Mouse (Mus musculus) intestine, embryonic 15.5 days (tissue): ENCODE results near the gene Pdcd6. TPM values are rescaled to one million over a fixed set of nuclear protein-coding genes. Genes with fewer than 3 reads are reported as not detected.
A peak's percentile ranks its signal among the peaks of the same experiment; 100 is the strongest.

Experiments
- ATAC-seq: fragments of 200-750 bp; cut with Nextera tagmentation; 2 replicates; pipeline ENCODE4 v1.8.0; 2017; ENCODE audit warnings: moderate TSS enrichment, moderate library complexity
- H3K27ac ChIP-seq: fragments of 300-500 bp; sonication (generic); 2 replicates; pipeline ENCODE4 v1.5.1; 2015; ENCODE audit warnings: mild to moderate bottlenecking, inconsistent platforms
- H3K27me3 ChIP-seq: fragments of 300-500 bp; sonication (generic); replicated peaks from 2 replicates; pipeline ENCODE4 v1.6.1; 2015; ENCODE audit warnings: inconsistent platforms
- H3K36me3 ChIP-seq: fragments of 300-500 bp; sonication (generic); 2 replicates; pipeline ENCODE4 v1.6.1; 2015; ENCODE audit warnings: inconsistent platforms
- H3K4me1 ChIP-seq: fragments of 300-500 bp; sonication (generic); replicated peaks from 2 replicates; pipeline ENCODE4 v1.6.1; 2015; ENCODE audit warnings: inconsistent platforms
- H3K4me2 ChIP-seq: fragments of 300-500 bp; sonication (generic); replicated peaks from 2 replicates; pipeline ENCODE4 v1.6.1; 2015; ENCODE audit warnings: mild to moderate bottlenecking, inconsistent platforms
- H3K4me3 ChIP-seq: fragments of 300-500 bp; sonication (generic); replicated peaks from 2 replicates; pipeline ENCODE4 v1.5.1; 2015; ENCODE audit warnings: inconsistent platforms
- H3K9ac ChIP-seq: fragments of 300-500 bp; sonication (generic); 2 replicates; pipeline ENCODE4 v1.6.1; 2015; ENCODE audit warnings: inconsistent platforms
- H3K9me3 ChIP-seq: fragments of 300-500 bp; sonication (generic); 2 replicates; pipeline ENCODE4 v1.6.1; 2016; ENCODE audit warnings: inconsistent platforms
- WGBS: fragments of 180-500 bp; shearing (Covaris S2); methylation state at CpG from one replicate; pipeline ENCODE4 v1.1.7; 2015; 5-methylcytosine and 5-hydroxymethylcytosine counted together
- polyA plus RNA-seq: library from polyadenylated mRNA; unstranded; fragments of >200 nt; fragmentation: Nextera tagmentation; extraction: Ambion mirVana; gene quantifications from 2 replicates; pipeline ENCODE4 v1.2.1, GENCODE M21; 2015

Pdcd6 gene
- polyA plus RNA-seq, 1 experiment from 2014 or later: 170 TPM

DNA sequence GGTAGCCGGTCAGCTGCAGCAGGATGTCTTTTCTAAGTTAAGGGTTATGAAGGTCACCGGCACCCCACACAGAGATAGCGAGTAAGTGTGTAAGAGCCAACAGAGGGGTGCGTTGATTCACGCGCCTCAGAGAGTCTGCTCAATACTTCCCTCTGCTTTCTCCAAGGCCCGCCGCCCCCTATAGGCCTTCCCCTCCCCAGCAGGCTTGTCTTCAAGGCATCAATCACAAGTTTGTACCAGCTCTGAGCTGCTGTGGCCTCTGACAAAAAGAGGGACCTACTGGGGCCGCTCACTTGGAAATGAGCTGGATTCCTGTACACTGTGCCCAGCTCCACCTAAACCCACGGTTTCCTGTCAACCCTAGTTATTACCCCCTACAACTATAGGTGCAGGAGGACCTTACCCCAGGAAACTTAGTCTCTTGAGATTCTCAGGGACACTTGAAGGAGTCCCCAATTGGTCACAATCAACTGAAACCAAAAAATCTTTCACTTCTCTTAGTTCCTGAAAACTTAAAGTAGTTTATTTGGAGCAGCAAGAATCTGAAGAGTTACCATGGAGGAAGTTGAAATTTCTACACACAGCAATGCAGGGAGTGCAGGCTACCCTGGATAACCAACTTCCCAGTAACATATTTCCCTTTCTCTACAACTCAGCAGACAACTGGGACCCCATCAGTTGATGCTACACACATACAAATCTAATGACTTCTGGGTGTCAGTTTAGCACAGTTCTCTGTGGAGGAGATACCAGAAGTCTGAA lies 57.0 kb downstream of the Pdcd6 start:
- H3K4me3 ChIP-seq: peak overlapping the region; percentile 48
- 5% methylated on average over 10 of the region's 10 CpGs for WGBS
- H3K9me3 ChIP-seq: no peaks in the 10 kb centered on the region
- no peaks in the 10 kb centered on the region for H3K36me3 ChIP-seq
- H3K4me1 ChIP-seq: 0 out of 2 replicates have a peak, but pooled peaks cover 5% of the 10 kb centered on the region
- H3K9ac ChIP-seq: peak overlapping the region; percentile 53
- H3K4me2 ChIP-seq: peak overlapping the region; percentile 95
- no peak overlapping the region for H3K27ac ChIP-seq
- H3K27me3 ChIP-seq: no peaks in the 10 kb centered on the region
- peak; percentile 91 for ATAC-seq

DNA sequence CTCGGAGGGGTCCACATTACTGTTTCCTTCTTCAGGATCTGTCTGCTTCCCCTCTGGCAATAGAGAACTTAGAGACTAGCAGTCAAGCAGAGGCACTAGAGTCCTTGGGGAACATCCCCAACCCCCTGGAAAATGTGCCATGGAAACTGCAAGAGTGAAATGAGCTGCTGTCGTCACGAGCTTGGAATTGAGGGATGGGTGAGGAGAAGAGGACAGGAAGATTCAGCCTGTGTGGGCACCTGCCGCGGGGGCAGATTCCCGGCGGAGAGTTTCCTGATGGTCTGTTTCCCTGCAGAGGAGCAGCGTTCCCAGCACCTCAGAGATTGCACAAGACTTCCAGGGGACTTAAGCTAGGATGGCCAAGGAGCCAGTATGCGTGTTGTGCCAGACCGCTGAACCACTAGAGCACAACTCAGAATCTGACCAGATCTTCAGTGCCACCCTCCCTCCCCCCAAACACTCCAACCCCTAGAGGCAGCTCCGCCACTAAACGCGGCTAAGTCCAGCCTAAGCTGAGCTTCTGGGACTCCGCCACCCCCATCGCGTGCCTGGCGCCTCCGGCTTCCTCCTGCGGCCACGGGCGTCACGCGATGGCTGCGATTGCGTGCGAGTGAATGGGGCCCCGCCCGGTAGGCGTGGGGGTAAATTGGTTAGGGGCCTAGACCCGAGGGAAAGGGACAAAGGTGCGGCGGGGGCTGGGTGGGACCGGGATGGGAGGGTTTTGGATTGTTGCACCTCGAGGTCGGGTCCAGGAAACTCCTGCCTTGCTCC lies 57.7 kb downstream of the Pdcd6 start:
- no peak overlapping the region for H3K27ac ChIP-seq
- H3K4me2 ChIP-seq: peak overlapping the region; percentile 95
- H3K36me3 ChIP-seq: no peaks in the 10 kb centered on the region
- H3K9ac ChIP-seq: peak overlapping the region; percentile 53
- no peaks in the 10 kb centered on the region for H3K9me3 ChIP-seq
- 4% methylated on average over 35 of the region's 35 CpGs for WGBS
- H3K4me1 ChIP-seq: 0 out of 2 replicates have a peak, but pooled peaks cover 5% of the 10 kb centered on the region
- peak overlapping the region; percentile 48 for H3K4me3 ChIP-seq
- H3K27me3 ChIP-seq: no peaks in the 10 kb centered on the region
- ATAC-seq: peak; percentile 94

Other genes with a start within 250 kb of the Pdcd6 start
- gene Slc9a3, start 196.1 kb downstream of the Pdcd6 start, polyA plus RNA-seq: 5.0 and 6.2 TPM in 2 replicates
- 60.9 and 65.6 TPM in 2 replicates for gene Exoc3, start 108.8 kb downstream of the Pdcd6 start, polyA plus RNA-seq
- 0.25 and 0.28 TPM in 2 replicates for gene Ahrr, start 25.2 kb downstream of the Pdcd6 start, polyA plus RNA-seq
- gene Sdha, start 32.7 kb upstream of the Pdcd6 start, polyA plus RNA-seq: 314 and 349 TPM in 2 replicates
- 44.4 and 48.6 TPM in 2 replicates for gene Ccdc127, start 32.7 kb upstream of the Pdcd6 start, polyA plus RNA-seq
- gene Lrrc14b, start 46.4 kb upstream of the Pdcd6 start, polyA plus RNA-seq: not detected in 2 replicates
- 3.6 and 5.7 TPM in 2 replicates for gene Zfp72, start 73.3 kb upstream of the Pdcd6 start, polyA plus RNA-seq
- 113 and 116 TPM in 2 replicates for gene Ftl1-ps1, start 82.1 kb upstream of the Pdcd6 start, polyA plus RNA-seq
- 14.3 and 16.2 TPM in 2 replicates for gene Zfp825, start 176.4 kb upstream of the Pdcd6 start, polyA plus RNA-seq